Mouse (Mus musculus) kidney, postnatal 4 days (tissue): ENCODE measurements around the gene Anks3.

Source experiments
- DNase-seq, 2 experiments: peaks; one replicate each; pipeline ENCODE4 v3.0.0; 2021; ENCODE audit warnings: mixed read lengths in 2 of 2

Gene Anks3

DNA sequence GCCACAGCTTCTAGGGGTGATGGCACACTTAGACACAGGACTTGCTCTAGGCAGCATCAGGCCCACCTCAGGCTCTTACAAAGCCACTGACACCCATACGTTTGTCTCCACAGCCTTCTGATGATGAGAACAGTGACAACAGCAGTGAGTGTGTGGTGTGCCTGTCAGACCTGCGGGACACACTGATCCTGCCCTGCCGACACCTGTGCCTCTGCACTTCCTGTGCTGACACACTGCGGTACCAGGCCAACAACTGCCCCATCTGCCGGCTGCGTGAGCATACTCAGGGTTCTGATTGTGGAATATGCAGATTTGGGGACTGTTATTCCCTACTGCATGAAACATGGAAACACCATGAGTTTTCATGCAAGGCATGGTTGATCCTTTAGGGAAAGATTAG, 41.5 kb downstream of the Anks3 start:
- no peak for DNase-seq

DNA sequence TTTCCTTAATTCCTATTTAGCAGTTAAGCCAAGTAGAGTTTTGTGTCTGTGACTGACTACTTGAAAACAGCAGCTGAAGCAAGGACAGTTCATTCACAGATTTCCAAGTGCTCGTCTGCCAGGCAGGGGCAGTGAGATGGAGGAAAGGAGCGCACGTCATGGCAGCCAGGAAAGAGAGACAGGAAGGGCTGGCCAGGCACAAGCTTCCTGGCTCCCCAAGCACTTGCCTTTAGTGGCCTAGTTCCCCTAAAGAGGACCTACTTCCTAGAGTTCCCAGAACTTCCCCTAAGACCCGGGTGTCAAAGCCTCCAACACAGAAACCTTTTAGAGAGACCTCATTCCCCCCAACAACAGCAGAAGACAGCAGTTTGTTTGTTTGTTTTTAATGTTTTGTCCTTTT, 43.4 kb downstream of the Anks3 start:
- no peak for DNase-seq

DNA sequence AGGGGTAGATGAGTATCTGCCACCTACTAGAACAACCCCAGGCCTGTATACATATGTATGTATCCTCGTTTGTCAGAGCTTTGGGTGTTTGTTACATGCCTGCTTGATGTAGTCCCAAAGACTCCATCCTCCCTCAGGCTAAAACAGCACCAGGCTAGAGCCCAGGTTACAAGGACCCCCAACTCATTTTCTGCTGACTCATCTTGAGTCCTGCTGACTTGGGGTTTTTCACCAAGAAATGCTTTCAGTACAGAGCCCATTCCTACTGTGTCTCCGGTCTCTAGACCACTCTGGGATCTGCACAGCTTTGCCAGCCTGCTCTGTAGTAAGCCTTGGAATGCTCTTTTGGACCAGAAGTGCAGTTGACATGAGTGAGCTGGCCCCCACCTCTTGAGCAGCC, 47.4 kb downstream of the Anks3 start:
- no peak for DNase-seq

DNA sequence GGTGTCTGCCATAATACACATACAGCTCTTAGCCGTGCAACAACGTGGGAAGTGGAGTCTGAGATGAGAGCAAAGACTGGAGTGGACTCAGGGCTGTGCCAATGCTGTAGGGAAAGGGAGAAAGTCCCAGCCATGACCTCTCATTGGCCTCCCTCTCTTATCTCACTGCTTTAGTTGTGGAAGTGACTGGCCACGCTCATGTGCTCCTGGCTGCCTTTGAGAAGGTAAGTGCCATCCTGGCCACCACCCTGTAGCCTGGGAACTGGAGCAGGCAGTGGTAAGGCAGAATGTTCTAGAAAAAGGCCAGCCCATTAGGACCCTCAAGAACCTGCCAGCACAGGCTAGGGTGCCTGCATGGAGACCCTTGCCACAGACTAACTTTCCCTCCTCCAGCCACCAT, 48.1 kb downstream of the Anks3 start:
- DNase-seq: no peak

DNA sequence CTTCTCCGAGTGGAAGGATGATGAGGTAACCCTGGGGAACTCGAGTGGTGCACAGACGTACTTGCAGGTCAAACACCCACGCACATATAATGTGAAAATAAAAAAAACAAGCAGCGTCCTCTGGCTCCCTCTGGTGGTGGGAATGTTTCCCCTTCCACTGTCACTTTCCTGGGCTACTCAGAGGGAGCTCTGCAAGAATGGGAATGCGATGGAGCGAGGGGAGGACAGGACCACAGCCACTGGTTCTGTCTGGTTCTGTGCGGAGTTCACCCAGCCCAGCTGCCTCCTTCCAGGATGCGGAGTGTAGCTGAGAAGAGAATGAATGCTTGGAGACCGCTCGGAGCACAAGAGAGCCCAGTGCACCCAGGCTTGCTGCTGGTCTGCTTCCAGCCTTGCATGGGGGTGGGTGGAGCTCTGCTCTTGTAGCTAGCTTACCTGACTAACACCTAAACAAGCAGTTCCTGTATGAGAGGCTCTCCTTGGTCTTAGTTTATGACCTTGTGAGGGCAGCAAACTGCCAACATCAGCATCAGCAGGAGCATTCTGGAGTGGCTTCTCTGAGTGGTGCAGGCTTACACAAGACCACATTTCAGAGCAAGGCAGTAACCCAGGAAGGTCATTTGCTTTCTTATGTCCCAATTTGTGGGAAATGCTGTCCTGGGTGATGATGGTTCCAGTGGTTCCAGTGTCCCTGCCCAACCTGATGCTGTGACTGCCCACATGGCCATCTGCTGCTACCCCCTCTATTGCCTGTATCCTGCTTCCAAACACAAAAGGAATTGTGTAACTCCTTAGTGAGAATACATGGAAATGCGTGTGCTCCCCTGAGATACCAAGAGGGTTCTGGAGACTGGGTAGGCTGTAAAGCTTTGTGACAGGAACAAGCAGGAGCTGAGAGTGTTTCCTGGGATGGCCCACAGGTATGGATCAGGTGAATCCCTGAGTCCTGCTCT, 49.9 kb downstream of the Anks3 start:
- DNase-seq: peak; percentile 91 to 92

DNA sequence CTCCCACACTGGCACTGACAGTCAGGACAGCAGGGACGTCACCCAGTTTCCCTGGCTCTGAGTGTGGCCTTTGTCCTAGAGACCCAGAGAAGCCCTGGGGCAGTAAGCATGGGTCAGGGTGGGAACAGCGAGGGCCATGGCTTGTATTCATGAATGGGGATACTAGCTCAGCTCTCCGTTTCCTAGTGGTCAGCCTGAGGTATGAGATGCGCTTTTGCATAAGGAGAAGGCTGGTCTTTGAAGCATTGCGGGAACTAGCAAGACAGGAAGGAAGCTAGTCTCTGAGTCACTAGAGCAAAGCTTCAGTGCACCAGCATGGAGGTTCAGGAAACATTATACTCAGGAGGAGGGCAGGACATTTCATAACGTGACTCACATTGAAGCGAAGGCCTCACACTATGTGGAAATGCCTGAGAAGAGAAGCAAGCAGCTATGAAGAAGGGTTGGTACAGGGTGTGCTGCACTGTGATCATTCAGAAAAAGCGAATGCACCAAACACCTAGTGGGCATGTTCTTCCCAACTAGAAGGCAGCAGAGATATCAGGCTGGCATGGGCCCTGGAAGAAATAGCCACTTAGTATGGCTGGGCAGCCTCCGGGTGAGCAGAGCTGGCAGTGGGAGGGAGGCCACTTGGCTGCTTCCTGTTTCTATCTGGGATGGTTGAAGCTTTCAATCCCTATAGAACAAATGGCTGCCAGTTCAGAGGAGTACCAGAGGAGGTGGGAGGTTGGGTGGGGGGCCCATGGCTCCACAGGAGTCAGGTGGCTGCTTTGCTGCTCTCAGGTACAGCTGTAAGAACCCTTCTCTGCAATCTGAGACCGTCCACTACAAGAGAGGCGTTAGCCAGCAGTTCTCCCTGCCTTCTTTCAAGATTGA, 50.9 kb downstream of the Anks3 start:
- DNase-seq: peak in 1 of 2 experiments; percentile 36

DNA sequence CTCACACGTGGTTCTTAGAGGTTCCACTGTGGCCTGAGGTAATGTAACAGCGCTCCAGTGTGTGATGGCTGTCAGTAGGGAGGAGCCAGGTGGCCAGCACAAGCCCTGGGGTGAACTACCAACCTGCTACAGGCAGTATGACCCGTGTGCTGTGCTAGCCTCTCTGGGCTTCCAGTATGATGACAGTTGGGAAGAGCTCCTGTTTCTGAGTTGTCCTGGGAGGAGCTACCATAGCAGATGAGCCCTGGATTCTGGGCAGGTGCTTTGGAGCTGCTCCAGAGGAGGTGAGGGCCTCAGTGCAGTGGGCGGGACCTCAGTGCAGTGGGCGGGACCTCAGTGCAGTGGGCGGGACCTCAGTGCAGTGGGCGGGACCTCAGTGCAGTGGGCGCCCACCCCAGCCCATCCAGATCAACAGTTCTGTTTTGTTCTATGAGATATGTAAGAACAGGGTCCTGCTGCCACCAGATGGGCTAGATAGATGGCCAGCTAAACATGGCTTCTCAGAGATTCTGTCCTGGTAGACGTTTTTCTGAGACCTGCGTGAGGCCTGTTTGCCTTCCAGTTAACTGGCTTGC, 51.8 kb downstream of the Anks3 start:
- peak in 1 of 2 experiments; percentile 36 for DNase-seq

DNA sequence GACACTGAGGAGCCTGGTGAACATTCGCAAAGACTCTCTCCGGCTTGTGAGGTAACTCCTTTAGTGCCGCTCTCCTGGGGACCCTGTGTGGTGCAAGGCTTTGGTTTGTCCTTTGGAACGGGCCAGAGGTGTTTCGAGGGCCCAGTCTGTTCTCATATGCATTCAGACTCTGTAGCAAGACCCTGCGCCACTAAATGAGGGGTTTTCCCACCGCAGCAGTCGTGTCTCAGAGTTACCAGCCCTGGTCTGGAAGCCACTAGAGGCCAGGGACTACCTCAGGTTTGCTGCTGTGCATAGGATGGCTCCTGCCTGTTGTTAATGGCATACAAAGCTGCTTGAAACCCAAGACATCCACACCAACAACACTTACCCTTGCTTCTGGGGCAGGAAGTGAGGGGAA, 53.2 kb downstream of the Anks3 start:
- DNase-seq: no peak

DNA sequence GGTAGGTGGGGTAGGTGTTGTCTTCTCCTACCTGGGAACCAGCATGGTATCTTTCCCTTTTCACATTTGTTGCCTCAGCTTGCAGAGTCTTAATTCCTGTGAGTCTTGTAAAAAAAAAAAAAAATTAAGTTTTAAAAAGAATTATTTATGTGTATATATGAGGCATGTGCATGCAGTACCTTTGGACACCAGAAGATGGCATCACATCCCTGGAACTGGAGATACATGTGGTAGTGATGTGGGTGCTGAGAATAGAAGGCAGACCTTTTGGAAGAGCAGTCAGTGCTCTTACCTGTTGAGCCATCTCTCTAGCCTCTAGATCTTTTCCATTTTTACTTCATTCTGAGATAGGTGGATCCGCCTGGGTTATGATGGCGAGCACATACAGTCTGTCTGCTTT, 54.3 kb downstream of the Anks3 start:
- DNase-seq: peak; percentile 31 to 35

DNA sequence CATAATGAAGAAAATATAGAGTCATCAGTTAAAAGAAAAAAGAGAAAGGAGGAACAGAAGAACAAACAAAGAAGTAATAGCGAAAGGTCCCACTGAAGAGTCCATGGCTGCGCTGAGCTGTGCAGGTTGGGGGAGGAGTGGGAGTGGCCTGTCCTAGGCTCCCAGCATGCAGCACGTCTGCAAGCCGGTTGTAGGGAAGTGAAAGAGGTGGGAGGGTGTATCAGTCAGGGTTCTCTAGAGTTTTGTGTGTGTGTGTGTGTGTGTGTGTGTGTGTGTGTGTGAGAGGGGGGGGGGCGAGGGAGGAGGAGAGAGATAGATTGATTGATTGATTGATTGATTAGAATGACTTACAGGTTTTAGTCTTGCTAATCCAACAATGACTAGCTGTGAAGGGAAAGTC, 56.0 kb downstream of the Anks3 start:
- no peak for DNase-seq

DNA sequence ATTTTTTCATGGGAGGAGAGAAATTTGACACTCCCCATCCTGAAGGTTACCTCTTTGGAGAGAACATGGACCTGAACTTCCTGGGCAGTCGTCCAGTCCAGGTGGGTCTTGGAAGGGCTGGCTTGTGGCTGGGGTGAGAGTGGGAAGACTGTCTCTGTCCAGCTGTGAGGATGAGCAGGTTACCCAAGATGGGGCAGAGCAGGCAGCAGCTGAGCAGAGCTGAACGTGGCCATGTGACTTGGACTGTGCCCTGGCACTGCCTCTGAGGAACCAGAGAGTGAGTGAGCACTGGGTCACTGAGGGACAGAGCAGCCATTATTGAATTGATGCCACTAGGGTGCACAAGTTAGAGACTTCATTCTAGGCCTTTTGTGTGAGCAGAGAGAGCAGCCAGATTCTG, 56.6 kb downstream of the Anks3 start:
- no peak for DNase-seq

DNA sequence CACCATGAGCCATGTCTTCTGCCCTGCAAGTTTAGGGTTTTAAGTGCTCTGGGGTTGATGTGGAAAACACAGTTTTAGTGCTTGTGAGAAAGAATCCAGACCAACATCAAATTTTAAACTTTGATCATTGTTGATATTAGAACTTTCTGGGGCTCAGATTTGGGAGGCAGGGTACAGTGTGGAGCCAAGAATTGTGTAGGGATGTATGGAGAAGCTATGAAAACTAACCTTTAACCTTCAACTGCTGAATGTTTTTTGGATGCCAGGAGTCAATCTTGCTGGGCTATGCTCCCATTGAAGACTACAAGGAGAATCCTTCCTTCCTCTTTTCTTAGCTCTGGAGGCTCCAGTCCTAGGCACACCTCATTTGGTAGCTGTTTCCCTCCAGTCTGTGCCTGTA, 57.4 kb downstream of the Anks3 start:
- DNase-seq: no peak

DNA sequence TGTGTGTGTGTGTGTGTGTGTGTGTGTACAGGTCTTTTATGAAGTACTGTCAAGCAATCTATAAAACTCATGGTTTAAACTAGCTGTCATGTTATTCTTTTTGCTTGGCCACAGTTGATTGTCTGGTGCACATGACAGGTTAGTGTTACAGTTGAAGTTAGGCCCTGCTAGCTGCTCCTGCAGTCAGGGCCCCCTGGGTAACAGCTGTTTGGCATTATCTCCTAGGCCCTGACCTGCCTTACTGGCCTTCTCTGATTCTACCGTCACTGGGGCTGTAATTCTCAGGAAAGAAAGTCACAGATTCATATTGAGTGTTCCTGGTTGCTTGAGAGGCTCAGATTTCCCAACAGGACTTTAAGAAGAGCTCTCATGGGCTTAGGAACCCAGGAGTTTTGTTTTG, 58.4 kb downstream of the Anks3 start:
- no peak for DNase-seq

DNA sequence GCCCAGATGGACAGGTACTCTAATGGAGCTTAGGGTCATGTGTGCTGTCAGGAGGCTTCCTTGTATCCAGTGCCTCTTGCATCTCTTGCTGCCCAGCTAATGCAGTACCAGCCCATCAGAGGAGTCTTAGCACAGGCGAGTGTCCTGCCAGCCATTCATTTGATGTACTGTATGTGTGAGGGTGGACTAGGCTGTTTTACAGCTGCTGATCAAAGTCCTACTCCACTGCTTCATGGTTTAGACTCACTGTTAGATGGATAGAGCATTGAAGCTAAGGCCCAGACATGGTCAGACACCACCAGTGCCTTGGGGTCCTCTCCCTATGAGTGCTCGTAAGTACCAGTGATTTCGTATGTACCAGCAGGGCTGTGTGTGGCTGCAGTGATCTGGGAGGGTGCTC, 59.1 kb downstream of the Anks3 start:
- DNase-seq: no peak

DNA sequence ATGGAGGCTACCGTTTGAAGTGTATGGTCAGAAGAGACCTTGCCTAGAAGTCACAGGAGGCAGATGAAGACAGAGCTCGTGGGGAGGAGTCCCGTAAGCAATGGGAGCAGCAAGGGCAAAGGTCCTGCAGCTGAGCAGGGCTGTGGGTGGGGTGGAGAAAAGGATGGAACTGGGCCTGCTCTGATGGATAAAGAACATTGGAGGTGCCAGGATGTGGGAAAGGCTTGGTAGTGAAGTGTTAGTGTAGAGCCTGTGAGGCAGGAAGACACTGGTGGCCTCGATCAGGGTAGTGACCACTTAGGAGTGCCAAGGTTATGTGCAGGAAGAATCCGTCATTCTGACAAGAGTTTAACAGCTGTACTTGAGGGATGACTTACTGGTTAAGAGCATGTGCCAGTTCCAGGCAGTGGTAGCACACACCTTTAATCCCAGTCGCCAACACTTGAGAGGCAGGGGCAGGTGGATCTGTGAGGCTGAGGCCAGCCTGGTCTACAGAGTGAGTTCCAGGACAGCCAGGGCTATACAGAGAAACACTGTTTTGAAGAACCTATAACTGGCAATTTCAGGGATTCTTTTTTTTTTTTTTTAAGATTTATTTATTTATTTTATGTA, 60.4 kb downstream of the Anks3 start:
- DNase-seq: no peak

DNA sequence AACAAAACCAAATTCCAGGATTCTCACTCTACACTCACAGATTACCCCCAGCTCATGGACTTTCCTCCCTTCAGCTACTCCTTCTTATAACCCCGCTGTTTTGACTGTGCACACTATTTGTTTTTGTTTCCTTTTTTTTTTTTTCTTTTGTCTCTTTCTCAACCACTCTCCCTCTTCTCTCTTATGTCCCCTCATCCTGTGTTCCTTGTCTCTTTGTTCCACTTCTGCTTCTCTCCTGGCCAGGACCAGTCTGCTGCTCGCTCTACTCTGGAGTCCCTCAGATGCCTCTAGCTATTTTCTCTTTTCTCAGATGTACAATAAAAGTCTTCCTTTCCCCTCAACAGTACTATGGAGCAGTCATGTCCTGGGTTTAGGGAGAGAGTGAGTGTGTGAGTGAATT, 61.6 kb downstream of the Anks3 start:
- DNase-seq: no peak

DNA sequence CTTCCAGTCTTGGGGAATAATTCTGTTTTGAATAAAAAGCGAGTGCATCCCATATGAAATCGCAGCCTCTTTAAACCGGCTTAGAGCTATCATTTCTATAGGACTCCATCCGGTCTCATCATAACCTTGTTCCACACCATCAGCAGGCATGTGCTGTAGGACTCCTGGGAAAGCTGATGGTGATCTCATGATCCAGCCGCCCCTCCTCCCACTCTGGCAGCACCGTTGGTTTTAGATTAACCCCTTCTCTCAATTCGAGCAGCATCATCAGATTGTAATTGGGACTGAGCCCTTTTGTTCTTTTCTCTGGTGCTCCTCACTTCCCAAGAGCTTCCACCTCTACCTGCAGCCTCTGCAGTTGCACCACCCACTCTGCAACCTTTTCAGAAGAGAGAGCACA, 62.8 kb downstream of the Anks3 start:
- peak in 1 of 2 experiments; percentile 51 for DNase-seq

DNA sequence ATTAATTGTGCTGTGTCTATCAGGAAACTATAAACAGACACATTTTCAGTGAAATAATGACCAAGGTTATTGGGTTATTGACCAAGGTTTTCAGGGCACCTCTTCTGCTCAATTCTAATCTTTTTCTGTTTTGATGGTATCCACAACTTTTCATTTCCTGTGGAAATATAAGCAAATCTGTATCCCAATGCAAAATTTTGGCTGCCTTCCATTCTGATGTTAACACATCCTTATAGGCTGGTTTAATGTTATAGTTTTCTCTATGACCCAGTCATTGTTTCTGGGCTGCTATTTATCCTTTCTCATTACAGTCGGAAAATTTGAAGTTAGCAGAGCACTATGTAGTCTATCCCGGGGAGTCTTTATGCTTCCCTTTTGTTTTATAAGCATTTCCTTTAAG, 64.3 kb downstream of the Anks3 start:
- DNase-seq: no peak

DNA sequence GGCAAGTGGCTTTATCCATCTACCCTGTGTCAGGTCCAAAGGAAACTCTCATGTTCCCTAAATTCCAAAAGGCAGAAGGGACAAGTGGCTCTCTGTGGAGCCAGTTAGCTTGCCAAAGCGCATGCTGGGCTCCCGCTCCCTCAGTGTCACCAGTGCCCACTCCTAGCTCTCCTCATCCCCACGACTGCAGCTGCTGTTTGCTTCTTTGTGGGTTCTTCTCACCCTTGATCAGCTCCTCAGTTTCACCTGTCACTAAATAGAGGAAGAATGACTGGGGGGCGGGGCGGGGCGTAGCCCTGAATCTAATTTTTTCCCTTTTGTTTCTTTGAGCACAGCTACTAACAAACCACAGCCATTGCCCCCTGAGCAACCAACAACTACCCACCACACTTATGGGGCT, 65.1 kb downstream of the Anks3 start:
- no peak for DNase-seq

DNA sequence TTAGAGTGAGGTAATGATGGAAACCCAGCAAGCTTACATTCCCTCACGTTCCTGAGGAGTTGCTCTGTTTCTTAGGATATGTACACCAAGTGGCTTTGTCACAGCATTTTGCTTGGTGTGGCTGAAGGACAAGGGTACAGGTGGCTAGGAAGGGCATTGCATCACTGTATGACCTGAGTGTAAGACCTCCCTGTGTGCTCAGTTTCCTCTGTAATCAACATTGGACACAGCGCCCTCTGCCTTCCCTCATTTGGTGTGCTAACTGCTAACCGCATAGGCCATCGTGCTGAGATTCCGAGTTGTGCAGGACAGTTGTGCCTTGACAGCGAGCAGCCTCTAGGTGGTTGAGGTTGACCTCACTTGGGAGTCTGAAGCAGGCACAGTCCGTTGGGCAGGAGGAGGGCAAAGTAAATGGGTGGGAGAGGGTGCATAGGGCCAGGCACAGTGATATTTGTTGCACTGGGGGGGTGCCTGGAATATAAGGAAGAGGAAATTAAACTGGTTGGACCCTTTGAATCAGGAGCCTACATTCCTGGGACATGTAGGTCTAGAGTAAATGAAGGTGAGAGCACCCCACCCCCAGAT, 66.8 kb downstream of the Anks3 start:
- DNase-seq: no peak

DNA sequence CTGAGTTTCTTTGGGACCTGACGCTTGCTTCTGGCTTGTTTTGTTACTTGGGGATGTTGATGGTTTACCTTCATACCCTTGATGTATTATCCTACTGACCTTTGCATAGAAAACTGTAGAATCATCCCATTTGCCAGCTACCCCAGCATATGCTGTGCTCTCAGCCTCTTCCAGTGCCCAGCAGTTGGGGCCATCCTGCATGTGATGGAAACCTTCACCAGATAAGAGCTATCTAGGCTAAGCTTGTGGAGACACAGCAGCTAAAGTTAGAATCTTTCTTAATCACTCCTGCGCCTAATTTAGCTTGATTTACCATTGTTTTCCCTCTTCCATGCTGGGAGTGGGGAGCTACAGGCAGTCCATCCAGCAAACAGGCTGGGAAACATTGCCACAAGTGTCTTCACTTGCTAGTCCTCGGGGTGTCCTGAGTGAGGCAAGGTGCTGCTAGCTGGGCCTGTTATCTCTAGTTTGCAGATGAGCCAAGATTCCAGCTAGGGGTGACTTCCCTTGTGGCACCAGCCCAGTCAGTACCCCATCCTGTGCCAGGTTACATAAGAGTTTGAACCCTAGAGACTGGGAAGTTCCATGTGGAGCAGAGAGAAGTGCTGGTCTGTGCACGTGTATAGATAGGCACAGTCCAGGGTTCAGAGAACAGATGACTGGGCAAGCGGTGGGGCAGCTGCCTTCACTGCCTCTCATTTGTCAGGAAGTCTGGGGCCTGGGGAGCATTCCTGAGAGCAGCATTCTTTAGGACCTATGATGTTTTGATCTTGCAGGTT, 67.6 kb downstream of the Anks3 start:
- peak in 1 of 2 experiments; percentile 30 for DNase-seq
